8 mouse cellular contexts compared by ENCODE assay signal in the genomic region with DNA sequence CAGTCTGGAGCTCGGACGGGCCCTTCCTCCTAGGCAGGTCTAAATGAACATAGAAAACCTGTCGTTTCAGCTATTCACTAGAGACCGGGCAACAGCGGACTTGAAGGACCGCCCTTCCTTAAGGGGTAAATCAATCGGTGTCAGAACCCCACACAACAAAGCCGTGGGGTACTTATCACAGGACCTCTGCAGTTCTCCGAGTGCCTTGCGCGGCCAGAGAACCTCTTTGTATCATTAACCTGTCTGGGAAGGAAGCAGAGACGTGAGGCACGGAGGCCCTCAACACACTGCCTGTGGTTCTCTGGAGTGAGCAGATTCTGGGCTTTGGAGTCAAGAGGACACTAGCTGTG. TPM values are rescaled to one million over a fixed set of nuclear protein-coding genes. Genes with fewer than 3 reads are reported as not detected.
A peak's percentile ranks its signal among the peaks of the same experiment; 100 is the strongest.
DNase-seq lines count a peak whose midpoint lies in the region; ATAC-seq and TF ChIP-seq lines count a peak whose summit lies in the region.

No protein-coding gene starts in this region.

- H3K4me2 ChIP-seq in kidney, postnatal 0 days (ENCODE audit: low read length), result peak overlapping the region; percentile 88
- peak overlapping the region; percentile 93 for H3K4me2 ChIP-seq in hindbrain, embryonic 14.5 days (replicated peaks)

- H3K4me3 ChIP-seq in kidney, postnatal 0 days (replicated peaks; ENCODE audit: low read depth, low read length), result peak overlapping the region; percentile 85
- H3K4me3 ChIP-seq in hindbrain, embryonic 14.5 days (replicated peaks; ENCODE audit: low read length), result peak overlapping the region; percentile 79

- TF ChIP-seq CTCF in kidney, postnatal 0 days (IDR thresholded peaks at IDR 0.05; ENCODE audit: low read depth), result no peak

- ATAC-seq in kidney, postnatal 0 days (replicated peaks; ENCODE audit: low FRiP score, low read depth), result peak; percentile 26
- ATAC-seq in common myeloid progenitor, adult 5-6 weeks (replicated peaks; ENCODE audit: low read depth, poor library complexity, severe bottlenecking), result peak; percentile 33
- no peak; the same call in 1 of the 2 replicates for ATAC-seq in hindbrain, embryonic 14.5 days (ENCODE audit: low FRiP score)
- ATAC-seq in megakaryocyte-erythroid progenitor cell, adult 5-6 weeks (replicated peaks; ENCODE audit: low FRiP score, low TSS enrichment, poor library complexity, severe bottlenecking), result peak; percentile 42

- H3K4me1 ChIP-seq in kidney, postnatal 0 days (replicated peaks; ENCODE audit: insufficient read depth, low read length), result peaks cover 14% of the 10 kb centered on the region
- H3K4me1 ChIP-seq in hindbrain, embryonic 14.5 days (replicated peaks; ENCODE audit: control insufficient read depth, insufficient read depth, low read length), result peaks cover 15% of the 10 kb centered on the region; the same call in 1 of the 2 replicates

- under 1% methylated on average over 13 of the region's 13 CpGs for WGBS in kidney, postnatal 0 days
- under 1% methylated on average over 13 of the region's 13 CpGs for WGBS in hindbrain, embryonic 14.5 days

- DNase-seq in kidney, postnatal 0 days (ENCODE audit: low spot score), result no peak
- DNase-seq in kidney, adult 9 months, result no peak
- DNase-seq in hindbrain, embryonic 14.5 days (ENCODE audit: low spot score), result no peak
- DNase-seq in frontal cortex, adult 2 months (ENCODE audit: extremely low spot score in 1 of 2, low spot score in 1 of 2), result no peak
- no peak for DNase-seq in left cerebral cortex, adult 18-20 months (ENCODE audit: low spot score in 2 of 2)
- no peak for DNase-seq in cerebellum, postnatal 14 days

- H3K9me3 ChIP-seq in kidney, postnatal 0 days (replicated peaks; ENCODE audit: low read length), result no peaks in the 10 kb centered on the region
- H3K9me3 ChIP-seq in hindbrain, embryonic 14.5 days (ENCODE audit: control insufficient read depth, low read length), result no peaks in the 10 kb centered on the region

- peak overlapping the region; percentile 89 for H3K27ac ChIP-seq in kidney, postnatal 0 days
- H3K27ac ChIP-seq in hindbrain, embryonic 14.5 days, result peak overlapping the region; percentile 77

- H3K9ac ChIP-seq in kidney, postnatal 0 days (ENCODE audit: low read depth, low read length), result peak overlapping the region; percentile 90
- peak overlapping the region; percentile 86 for H3K9ac ChIP-seq in hindbrain, embryonic 14.5 days

- 0 out of 2 replicates have a peak, but pooled peaks cover 7% of the 10 kb centered on the region for H3K36me3 ChIP-seq in kidney, postnatal 0 days (ENCODE audit: insufficient read depth, low read length)
- peaks cover 22% of the 10 kb centered on the region for H3K36me3 ChIP-seq in hindbrain, embryonic 14.5 days (replicated peaks; ENCODE audit: control insufficient read depth, insufficient read depth)

- no peaks in the 10 kb centered on the region for H3K27me3 ChIP-seq in kidney, postnatal 0 days (ENCODE audit: insufficient read depth, low read length)
- H3K27me3 ChIP-seq in hindbrain, embryonic 14.5 days (ENCODE audit: control insufficient read depth, insufficient read depth, low read length), result no peaks in the 10 kb centered on the region

RNA-seq across cellular contexts. Expression of a gene that starts 0.6 kb away (rescaled TPM):
- polyA plus RNA-seq in kidney, postnatal 0 days (2015; fragmentation: Nextera tagmentation; extraction: Ambion mirVana), result 45.0 and 53.6 TPM in 2 replicates
- total RNA-seq in common myeloid progenitor, adult 5-6 weeks (2017), result 42.3 and 48.4 TPM in 2 replicates
- 31.7 and 37.0 TPM in 2 replicates for polyA plus RNA-seq in hindbrain, embryonic 14.5 days (2014; fragmentation: Nextera tagmentation; extraction: Ambion mirVana)
- total RNA-seq in megakaryocyte-erythroid progenitor cell, adult 5-6 weeks (2014; fragmentation: Nextera tagmentation), result 54.8 and 74.7 TPM in 2 replicates
- 51.1 and 56.8 TPM in 2 replicates for total RNA-seq in megakaryocyte-erythroid progenitor cell, adult 5-6 weeks (2017)
- 45.3 and 48.4 TPM in 2 replicates for polyA plus RNA-seq in frontal cortex, adult 2 months (2012; rRNA removed)
- 10 to 100 TPM; 26.0 to 28.9 TPM for total RNA-seq in left cerebral cortex, adult 18-20 months (2021)

RNA-seq across cellular contexts. Expression of a gene that starts 0.7 kb away (rescaled TPM):
- polyA plus RNA-seq in kidney, postnatal 0 days (2015; fragmentation: Nextera tagmentation; extraction: Ambion mirVana), result 13.8 and 16.0 TPM in 2 replicates
- 19.9 and 20.4 TPM in 2 replicates for total RNA-seq in common myeloid progenitor, adult 5-6 weeks (2017)
- polyA plus RNA-seq in hindbrain, embryonic 14.5 days (2014; fragmentation: Nextera tagmentation; extraction: Ambion mirVana), result 15.1 and 15.3 TPM in 2 replicates
- total RNA-seq in megakaryocyte-erythroid progenitor cell, adult 5-6 weeks (2014; fragmentation: Nextera tagmentation), result 17.2 and 18.1 TPM in 2 replicates
- 12.5 and 22.9 TPM in 2 replicates for total RNA-seq in megakaryocyte-erythroid progenitor cell, adult 5-6 weeks (2017)
- 16.8 and 18.2 TPM in 2 replicates for polyA plus RNA-seq in frontal cortex, adult 2 months (2012; rRNA removed)
- total RNA-seq in left cerebral cortex, adult 18-20 months (2021), result 10 to 100 TPM; 12.4 to 12.7 TPM

RNA-seq across cellular contexts. Expression of a gene that starts 35.1 kb away (rescaled TPM):
- polyA plus RNA-seq in kidney, postnatal 0 days (2015; fragmentation: Nextera tagmentation; extraction: Ambion mirVana), result 53.0 and 61.1 TPM in 2 replicates
- total RNA-seq in common myeloid progenitor, adult 5-6 weeks (2017), result 9.1 and 9.8 TPM in 2 replicates
- polyA plus RNA-seq in hindbrain, embryonic 14.5 days (2014; fragmentation: Nextera tagmentation; extraction: Ambion mirVana), result 57.0 and 58.8 TPM in 2 replicates
- total RNA-seq in megakaryocyte-erythroid progenitor cell, adult 5-6 weeks (2014; fragmentation: Nextera tagmentation), result 28.8 and 32.5 TPM in 2 replicates
- 18.5 and 23.8 TPM in 2 replicates for total RNA-seq in megakaryocyte-erythroid progenitor cell, adult 5-6 weeks (2017)
- 28.2 and 31.1 TPM in 2 replicates for polyA plus RNA-seq in frontal cortex, adult 2 months (2012; rRNA removed)
- total RNA-seq in left cerebral cortex, adult 18-20 months (2021), result 10 to 100 TPM; 13.0 to 19.1 TPM

RNA-seq across cellular contexts. Expression of a gene that starts 43.7 kb away (rescaled TPM):
- not detected in 2 replicates for polyA plus RNA-seq in kidney, postnatal 0 days (2015; fragmentation: Nextera tagmentation; extraction: Ambion mirVana)
- total RNA-seq in common myeloid progenitor, adult 5-6 weeks (2017), result not detected in 2 replicates
- 0.35 TPM in 1 of 2 replicates, not detected in the other for polyA plus RNA-seq in hindbrain, embryonic 14.5 days (2014; fragmentation: Nextera tagmentation; extraction: Ambion mirVana)
- total RNA-seq in megakaryocyte-erythroid progenitor cell, adult 5-6 weeks (2014; fragmentation: Nextera tagmentation), result not detected in 2 replicates
- total RNA-seq in megakaryocyte-erythroid progenitor cell, adult 5-6 weeks (2017), result not detected in 2 replicates
- polyA plus RNA-seq in frontal cortex, adult 2 months (2012; rRNA removed), result 0.80 TPM in 1 of 2 replicates, not detected in the other
- not detected for total RNA-seq in left cerebral cortex, adult 18-20 months (2021)
